Mouse (Mus musculus) bone marrow, adult 2 months (tissue): ENCODE measurements around the gene Tmem44.
A peak's percentile ranks its signal among the peaks of the same experiment; 100 is the strongest.

Experiments used
- CTCF ChIP-seq: fragments of 200-500 bp; IDR thresholded peaks from 2 replicates; pipeline ENCODE4 v1.5.1; 2011; ENCODE audit warnings: low read length, control low read depth; ENCODE audit not compliant: control insufficient read depth, insufficient read depth
- POLR2A ChIP-seq: fragments of 200-500 bp; IDR thresholded peaks from 2 replicates; pipeline ENCODE4 v1.6.1; 2011; ENCODE audit warnings: low read depth, mild to moderate bottlenecking, control low read depth, low read length, borderline replicate concordance; ENCODE audit not compliant: control insufficient read depth

DNA sequence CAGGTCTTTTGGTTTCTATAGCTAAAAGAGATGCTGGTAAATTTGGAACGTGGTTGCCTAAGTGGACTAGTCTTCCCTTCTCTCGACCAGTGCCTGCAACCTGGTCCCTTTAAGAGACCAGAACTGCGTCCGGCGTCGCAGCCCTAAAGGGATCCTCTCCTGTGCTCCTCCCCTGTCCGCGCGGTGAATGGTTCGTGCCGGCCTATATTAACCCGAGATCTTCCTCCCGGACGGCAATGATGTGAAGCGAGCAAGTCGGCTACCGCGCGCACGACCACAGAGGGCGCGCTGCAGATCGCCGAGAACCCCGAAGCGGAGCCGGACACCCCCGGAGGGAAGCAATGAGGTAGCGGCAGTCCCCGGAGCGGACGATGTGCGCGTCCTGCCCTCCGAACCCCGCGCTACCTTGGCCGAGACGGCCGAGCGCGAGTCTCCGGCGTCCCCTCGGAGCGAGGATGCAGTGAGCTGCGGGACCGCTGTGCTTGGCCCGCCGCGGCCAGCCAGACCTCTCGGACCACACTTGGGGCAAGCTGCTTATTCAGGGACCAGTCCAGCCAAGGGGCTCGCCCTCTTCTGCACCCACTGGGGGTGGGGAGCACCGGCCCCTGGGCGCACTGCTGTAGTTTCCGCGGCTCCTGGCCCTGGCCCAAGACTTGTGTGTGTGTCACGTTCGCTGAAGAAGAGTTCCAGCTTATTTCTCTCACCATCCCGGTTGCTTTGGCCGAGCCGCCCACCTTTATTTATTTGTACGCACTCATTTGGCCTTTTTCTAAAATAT, 49.0 kb upstream of the Tmem44 start, which contains the start of gene Fam43a:
- TF ChIP-seq POLR2A: peak; percentile 99
- peak; percentile 42; the same call in 1 of the 2 replicates for TF ChIP-seq CTCF
